Mouse (Mus musculus) midbrain, embryonic 16.5 days (tissue): ENCODE results near the gene Slc16a6. TPM values are rescaled to one million over a fixed set of nuclear protein-coding genes. Genes with fewer than 3 reads are reported as not detected.

Experiments
- microRNA-seq: library from miRNA; unstranded; fragments of <30 nt; microRNA quantifications from one replicate; pipeline ENCODE4, GENCODE M21; 2017
- polyA plus RNA-seq: library from polyadenylated mRNA; unstranded; fragments of >200 nt; fragmentation: Nextera tagmentation; extraction: Ambion mirVana; gene quantifications from 2 replicates; pipeline ENCODE4 v1.2.1, GENCODE M21; 2015

Gene Slc16a6
- polyA plus RNA-seq, 1 experiment from 2014 or later: 4.5 TPM

Small RNAs within 50 kb of the gene (microRNA-seq; reads per million reads assigned to microRNA genes)
- gene Gm25540: not detected

Other genes with a start within 250 kb of the Slc16a6 start
- gene Rgs9, start 175.5 kb downstream of the Slc16a6 start, polyA plus RNA-seq: 17.5 and 18.8 TPM in 2 replicates
- gene Gna13, start 110.8 kb downstream of the Slc16a6 start, polyA plus RNA-seq: 17.6 and 20.5 TPM in 2 replicates
- gene 9930022D16Rik, start 59.7 kb downstream of the Slc16a6 start, polyA plus RNA-seq: not detected in 2 replicates
- 55.7 and 56.1 TPM in 2 replicates for gene Amz2, start 47.7 kb downstream of the Slc16a6 start, polyA plus RNA-seq
- gene Arsg, start 224 bp downstream of the Slc16a6 start, polyA plus RNA-seq: 4.2 and 4.3 TPM in 2 replicates
- 14.3 and 15.6 TPM in 2 replicates for gene Wipi1, start 138.4 kb upstream of the Slc16a6 start, polyA plus RNA-seq
- gene Prkar1a, start 175.8 kb upstream of the Slc16a6 start, polyA plus RNA-seq: 538 and 554 TPM in 2 replicates
- 3.4 and 3.9 TPM in 2 replicates for gene Fam20a, start 248.7 kb upstream of the Slc16a6 start, polyA plus RNA-seq